Mouse (Mus musculus): ENCODE results near the gene Iqschfp.

- TF ChIP-seq CTCF (IDR thresholded peaks at IDR 0.05; ENCODE audit: low read depth) (no peak), EP300 (IDR thresholded peaks at IDR 0.05; ENCODE audit: low read depth) (no peak)
Observed at GRCm38 (mm10) chr3:68201214-68201613, 309.2 kb downstream of the Iqschfp start.

Data from liver, postnatal 0 days (tissue).